Mouse (Mus musculus) CD8-positive naive resting alpha-beta T cell, adult 2 months (primary cell): Measurements from ENCODE around the gene Rcan1.
"Not testable (repeated sequence)": the region's sequence is repeated elsewhere in the genome, so short reads cannot be mapped to it uniquely, and the experiment has no call there.

Experiments
- DNase-seq, 2 experiments: peaks; one replicate each; pipeline ENCODE4 v3.0.0; 2022; ENCODE audit warnings: low read depth in 2 of 2, low spot score in 2 of 2

Gene Rcan1

GRCm38 (mm10) chr16:92470706-92471105 lies at the start of gene Rcan1:
Gene Rcan1, minus strand, starts transcription at chr16:92470867.
- no peak for DNase-seq

GRCm38 (mm10) chr16:92519820-92520492 lies 49.3 kb upstream of the Rcan1 start:
- no peak for DNase-seq

- no peak for DNase-seq
Measured at GRCm38 (mm10) chr16:92518718-92519117, 48.1 kb upstream of the Rcan1 start.

GRCm38 (mm10) chr16:92516139-92516538 lies 45.5 kb upstream of the Rcan1 start:
- no peak for DNase-seq

- not testable (repeated sequence) for DNase-seq
Measured at GRCm38 (mm10) chr16:92514896-92515295, 44.2 kb upstream of the Rcan1 start.

- DNase-seq, result peak in 1 of 2 experiments; percentile 9
Measured at GRCm38 (mm10) chr16:92511773-92512391, 41.2 kb upstream of the Rcan1 start.

GRCm38 (mm10) chr16:92510835-92511772 lies 40.4 kb upstream of the Rcan1 start:
- DNase-seq, result no peak

- no peak for DNase-seq
Measured at GRCm38 (mm10) chr16:92507573-92507972, 36.9 kb upstream of the Rcan1 start.

GRCm38 (mm10) chr16:92503105-92503504 lies 32.4 kb upstream of the Rcan1 start:
- no peak for DNase-seq

GRCm38 (mm10) chr16:92500534-92500933 lies 29.9 kb upstream of the Rcan1 start:
- DNase-seq, result no peak

- no peak for DNase-seq
Measured at GRCm38 (mm10) chr16:92499324-92499723, 28.7 kb upstream of the Rcan1 start.

- DNase-seq, result no peak
Measured at GRCm38 (mm10) chr16:92498589-92498981, 27.9 kb upstream of the Rcan1 start.

- no peak for DNase-seq
Measured at GRCm38 (mm10) chr16:92497851-92498588, 27.4 kb upstream of the Rcan1 start.

- DNase-seq, result no peak
Measured at GRCm38 (mm10) chr16:92489356-92489755, 18.7 kb upstream of the Rcan1 start.

GRCm38 (mm10) chr16:92488456-92488855 lies 17.8 kb upstream of the Rcan1 start:
- DNase-seq, result no peak

GRCm38 (mm10) chr16:92487489-92487888 lies 16.8 kb upstream of the Rcan1 start:
- DNase-seq, result peak in 1 of 2 experiments; percentile 35

GRCm38 (mm10) chr16:92487086-92487485 lies 16.4 kb upstream of the Rcan1 start:
- DNase-seq, result no peak

- no peak for DNase-seq
Measured at GRCm38 (mm10) chr16:92485436-92485835, 14.8 kb upstream of the Rcan1 start, which contains the start of gene Clic6. Gene Clic6, plus strand, starts transcription at chr16:92485736.

- peak in 1 of 2 experiments; percentile 23 for DNase-seq
Measured at GRCm38 (mm10) chr16:92478561-92479150, 8.0 kb upstream of the Rcan1 start.

GRCm38 (mm10) chr16:92475093-92475860 lies 4.6 kb upstream of the Rcan1 start:
- no peak for DNase-seq
